Mouse (Mus musculus) CD4-positive, CD25-positive, alpha-beta regulatory T cell, adult 4 months (primary cell): ENCODE measurements around the gene Zscan4e. TPM values are rescaled to one million over a fixed set of nuclear protein-coding genes. Genes with fewer than 3 reads are reported as not detected.
"Not testable (repeated sequence)": the region's sequence is repeated elsewhere in the genome, so short reads cannot be mapped to it uniquely, and the experiment has no call there.

Experiments used
- ATAC-seq: one replicate; pipeline ENCODE4 v1.8.0; 2017
- polyA plus RNA-seq, 2 experiments: library from polyadenylated mRNA; unstranded; fragments of 100-300 nt; shearing (Covaris generic); gene quantifications; one replicate each; pipeline ENCODE4 v1.2.1; 2017

The Zscan4e gene
- polyA plus RNA-seq, result not detected

GRCm38 (mm10) chr7:11310582-11310981, at the start of gene Zscan4e:
Zscan4e (minus strand) TSS chr7:11310682.
- ATAC-seq, result not testable (repeated sequence)

Other genes starting within 250 kb of the Zscan4e start
- gene Zscan4-ps1, start 241.0 kb downstream of the Zscan4e start, polyA plus RNA-seq, result not detected
- gene Zscan4d, start 144.5 kb downstream of the Zscan4e start, polyA plus RNA-seq, result not detected
- gene Zscan4f, start 87.2 kb upstream of the Zscan4e start, polyA plus RNA-seq, result not detected
- gene Zscan4-ps2, start 203.6 kb upstream of the Zscan4e start, polyA plus RNA-seq, result not detected